Mouse (Mus musculus) urinary bladder, postnatal 4 days (tissue): Measurements from ENCODE around the gene Rsl24d1.
A peak's percentile ranks its signal among the peaks of the same experiment; 100 is the strongest.
"Not testable (repeated sequence)": the region's sequence is repeated elsewhere in the genome, so short reads cannot be mapped to it uniquely, and the experiment has no call there.

Source experiments
- DNase-seq, 2 experiments: peaks; one replicate each; pipeline ENCODE4 v3.0.0; 2021 to 2022; ENCODE audit warnings: low spot score in 2 of 2

Rsl24d1 gene

GRCm38 (mm10) chr9:73102181-73102580 is 11.0 kb upstream of the Rsl24d1 start, which contains the start of gene Gm20509:
TSS of gene Gm20509 (plus strand) at chr9:73102470.
- DNase-seq = no peak

- peak; percentile 54 to 66 for DNase-seq
Observed at GRCm38 (mm10) chr9:73103159-73103879, 9.9 kb upstream of the Rsl24d1 start.

- no peak for DNase-seq
Observed at GRCm38 (mm10) chr9:73103880-73104198, 9.4 kb upstream of the Rsl24d1 start.

- DNase-seq = no peak
Observed at GRCm38 (mm10) chr9:73105141-73105540, 8.1 kb upstream of the Rsl24d1 start.

- no peak for DNase-seq
Observed at GRCm38 (mm10) chr9:73105771-73106170, 7.5 kb upstream of the Rsl24d1 start.

- not testable (repeated sequence) for DNase-seq
Observed at GRCm38 (mm10) chr9:73116704-73117103, 3.5 kb downstream of the Rsl24d1 start.

GRCm38 (mm10) chr9:73118012-73118411 is 4.8 kb downstream of the Rsl24d1 start:
- DNase-seq = no peak

- no peak for DNase-seq
Observed at GRCm38 (mm10) chr9:73121735-73122134, 8.5 kb downstream of the Rsl24d1 start.

- DNase-seq = no peak
Observed at GRCm38 (mm10) chr9:73125043-73125570, 11.9 kb downstream of the Rsl24d1 start.

- no peak for DNase-seq
Observed at GRCm38 (mm10) chr9:73127457-73127856, 14.2 kb downstream of the Rsl24d1 start.

- no peak for DNase-seq
Observed at GRCm38 (mm10) chr9:73129875-73130274, 16.6 kb downstream of the Rsl24d1 start.

- no peak for DNase-seq
Observed at GRCm38 (mm10) chr9:73130529-73130928, 17.3 kb downstream of the Rsl24d1 start.

GRCm38 (mm10) chr9:73137341-73137886 is 24.2 kb downstream of the Rsl24d1 start:
- DNase-seq = no peak

GRCm38 (mm10) chr9:73154347-73154746 is 41.1 kb downstream of the Rsl24d1 start:
- no peak for DNase-seq

GRCm38 (mm10) chr9:73157968-73158367 is 44.7 kb downstream of the Rsl24d1 start:
- no peak for DNase-seq

- no peak for DNase-seq
Observed at GRCm38 (mm10) chr9:73159265-73159664, 46.0 kb downstream of the Rsl24d1 start.

GRCm38 (mm10) chr9:73162571-73163333 is 49.5 kb downstream of the Rsl24d1 start:
- peak; percentile 65 to 86 for DNase-seq

GRCm38 (mm10) chr9:73165631-73166030 is 52.4 kb downstream of the Rsl24d1 start:
- DNase-seq = no peak
